Mouse (Mus musculus) hindbrain, embryonic 14.5 days (tissue): ENCODE data around the gene Col13a1. TPM values are rescaled to one million over a fixed set of nuclear protein-coding genes. Genes with fewer than 3 reads are reported as not detected.
A peak's percentile ranks its signal among the peaks of the same experiment; 100 is the strongest.

Source experiments
- ATAC-seq: fragments of 200-750 bp; cut with Nextera tagmentation; 2 replicates; pipeline ENCODE4 v1.8.0; 2017; ENCODE audit warnings: moderate number of reproducible peaks, mild to moderate bottlenecking, moderate TSS enrichment, moderate library complexity; ENCODE audit not compliant: low FRiP score
- DNase-seq: peaks from one replicate; pipeline ENCODE4 v3.0.0-alpha.2; 2015; ENCODE audit warnings: low spot score
- H3K27ac ChIP-seq: fragments of 300-500 bp; sonication (generic); 2 replicates; pipeline ENCODE4 v1.5.1; 2014; ENCODE audit warnings: mild to moderate bottlenecking, moderate library complexity
- H3K27me3 ChIP-seq: fragments of 300-500 bp; sonication (generic); 2 replicates; pipeline ENCODE4 v1.6.1; 2014; ENCODE audit warnings: mild to moderate bottlenecking, low read length, mixed read lengths; ENCODE audit not compliant: control insufficient read depth, insufficient read depth
- H3K36me3 ChIP-seq: fragments of 300-500 bp; sonication (generic); replicated peaks from 2 replicates; pipeline ENCODE4 v1.6.1; 2014; ENCODE audit not compliant: control insufficient read depth, insufficient read depth
- H3K4me1 ChIP-seq: fragments of 300-500 bp; sonication (generic); replicated peaks from 2 replicates; pipeline ENCODE4 v1.6.1; 2014; ENCODE audit warnings: antibody characterized with exemption, low read length, mixed read lengths; ENCODE audit not compliant: control insufficient read depth, insufficient read depth
- H3K4me2 ChIP-seq: fragments of 300-500 bp; sonication (generic); replicated peaks from 2 replicates; pipeline ENCODE4 v1.6.1; 2014; ENCODE audit warnings: mild to moderate bottlenecking, moderate library complexity
- H3K4me3 ChIP-seq: fragments of 300-500 bp; sonication (generic); replicated peaks from 2 replicates; pipeline ENCODE4 v1.5.1; 2014; ENCODE audit warnings: mild to moderate bottlenecking, low read length
- H3K9ac ChIP-seq: fragments of 300-500 bp; sonication (generic); 2 replicates; pipeline ENCODE4 v1.6.1; 2014
- H3K9me3 ChIP-seq: fragments of 300-500 bp; sonication (generic); 2 replicates; pipeline ENCODE4 v1.6.1; 2016; ENCODE audit warnings: low read length; ENCODE audit not compliant: control insufficient read depth
- WGBS: fragments of 180-500 bp; shearing (Covaris S2); extraction: QIAGEN DNeasy Blood & Tissue Kit; methylation state at CpG from one replicate; pipeline ENCODE4 v1.1.7; 2014; 5-methylcytosine and 5-hydroxymethylcytosine counted together
- polyA plus RNA-seq: library from polyadenylated mRNA; unstranded; fragments of >200 nt; fragmentation: Nextera tagmentation; extraction: Ambion mirVana; gene quantifications from 2 replicates; pipeline ENCODE4 v1.2.1, GENCODE M21; 2014

The Col13a1 gene
- polyA plus RNA-seq, 1 experiment from 2014 or later: 2.8 TPM

GRCm38 (mm10) chr10:61844475-61844874, 134.4 kb downstream of the Col13a1 start:
- no peak overlapping the region for H3K27ac ChIP-seq
- DNase-seq (no peak), ATAC-seq (no peak)
- H3K4me3 ChIP-seq: no peak overlapping the region
- no peak overlapping the region for H3K9ac ChIP-seq
- no peaks in the 10 kb centered on the region for H3K27me3 ChIP-seq
- no peaks in the 10 kb centered on the region for H3K36me3 ChIP-seq
- 74% methylated on average over 7 of the region's 7 CpGs for WGBS
- no peaks in the 10 kb centered on the region for H3K9me3 ChIP-seq
- H3K4me2 ChIP-seq: no peak overlapping the region
- no peaks in the 10 kb centered on the region for H3K4me1 ChIP-seq

- 89% methylated on average over 12 of the region's 12 CpGs for WGBS
- no peak for ATAC-seq
- DNase-seq: no peak
- H3K27me3 ChIP-seq: no peaks in the 10 kb centered on the region
- H3K4me3 ChIP-seq: no peak overlapping the region
- no peak overlapping the region for H3K4me2 ChIP-seq
- H3K9me3 ChIP-seq: no peaks in the 10 kb centered on the region
- H3K4me1 ChIP-seq: 0 out of 2 replicates have a peak, but pooled peaks cover 4% of the 10 kb centered on the region
- no peak overlapping the region for H3K9ac ChIP-seq
- no peaks in the 10 kb centered on the region for H3K36me3 ChIP-seq
- no peak overlapping the region for H3K27ac ChIP-seq
Measured at GRCm38 (mm10) chr10:61842261-61842660, 136.6 kb downstream of the Col13a1 start.

DNA sequence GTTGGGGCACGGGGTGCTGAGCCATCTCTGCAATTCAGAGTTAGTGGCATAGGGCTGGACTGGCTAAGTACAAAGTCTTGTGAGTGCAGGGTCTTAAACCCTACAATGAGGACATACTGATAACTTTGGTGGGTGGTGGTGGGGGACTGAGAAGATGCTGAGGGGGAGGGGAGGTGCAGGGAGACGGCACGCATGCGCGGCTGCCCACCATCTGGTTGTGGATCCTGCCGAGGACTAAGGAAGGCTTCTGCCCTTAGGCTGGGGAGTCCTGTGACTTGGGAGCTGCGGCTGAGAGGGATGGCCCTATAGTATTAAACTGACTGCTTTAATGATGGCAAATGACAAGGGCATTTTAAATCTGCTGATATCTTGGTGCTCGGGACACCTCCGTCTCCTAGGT, 139.6 kb downstream of the Col13a1 start:
- H3K4me2 ChIP-seq: no peak overlapping the region
- H3K4me3 ChIP-seq: no peak overlapping the region
- ATAC-seq (no peak), DNase-seq (no peak)
- 76% methylated on average over 9 of the region's 9 CpGs for WGBS
- H3K9ac ChIP-seq: no peak overlapping the region
- no peaks in the 10 kb centered on the region for H3K27me3 ChIP-seq
- H3K4me1 ChIP-seq: 0 out of 2 replicates have a peak, but pooled peaks cover 4% of the 10 kb centered on the region
- H3K27ac ChIP-seq: no peak overlapping the region
- H3K36me3 ChIP-seq: no peaks in the 10 kb centered on the region
- H3K9me3 ChIP-seq: no peaks in the 10 kb centered on the region

GRCm38 (mm10) chr10:61838769-61839168, 140.1 kb downstream of the Col13a1 start:
- H3K4me2 ChIP-seq: no peak overlapping the region
- ATAC-seq: peak; percentile 62; the same call in 1 of the 2 replicates
- no peak overlapping the region for H3K4me3 ChIP-seq
- no peaks in the 10 kb centered on the region for H3K27me3 ChIP-seq
- no peaks in the 10 kb centered on the region for H3K36me3 ChIP-seq
- H3K4me1 ChIP-seq: 0 out of 2 replicates have a peak, but pooled peaks cover 4% of the 10 kb centered on the region
- peak; percentile 89 for DNase-seq
- no peak overlapping the region for H3K27ac ChIP-seq
- 2% methylated on average over 6 of the region's 6 CpGs for WGBS
- no peaks in the 10 kb centered on the region for H3K9me3 ChIP-seq
- H3K9ac ChIP-seq: no peak overlapping the region

DNA sequence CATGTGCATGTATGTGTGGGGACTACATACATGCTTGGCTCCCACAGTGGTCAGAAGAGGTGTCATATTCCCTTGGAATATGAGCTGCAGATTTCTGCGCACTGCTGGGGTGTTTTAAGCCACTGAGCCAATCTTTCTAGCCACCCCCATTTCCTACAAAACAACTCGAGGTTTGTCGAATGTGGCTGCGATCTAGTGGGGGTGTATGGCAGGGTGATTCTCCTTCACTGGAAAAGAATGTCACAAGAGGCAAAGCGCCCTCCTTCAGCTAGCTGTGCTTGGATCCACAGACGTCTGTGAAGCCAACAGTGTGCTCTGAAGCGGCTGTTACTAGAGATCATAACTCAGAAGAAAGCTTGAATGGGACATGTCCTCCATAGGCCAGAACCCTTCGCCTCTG, 141.6 kb downstream of the Col13a1 start:
- no peak overlapping the region for H3K9ac ChIP-seq
- H3K4me1 ChIP-seq: 0 out of 2 replicates have a peak, but pooled peaks cover 4% of the 10 kb centered on the region
- ATAC-seq: no peak
- no peak overlapping the region for H3K27ac ChIP-seq
- no peak overlapping the region for H3K4me3 ChIP-seq
- WGBS: 79% methylated on average over 8 of the region's 8 CpGs
- H3K4me2 ChIP-seq: no peak overlapping the region
- no peak for DNase-seq
- H3K36me3 ChIP-seq: no peaks in the 10 kb centered on the region
- no peaks in the 10 kb centered on the region for H3K9me3 ChIP-seq
- H3K27me3 ChIP-seq: no peaks in the 10 kb centered on the region

DNA sequence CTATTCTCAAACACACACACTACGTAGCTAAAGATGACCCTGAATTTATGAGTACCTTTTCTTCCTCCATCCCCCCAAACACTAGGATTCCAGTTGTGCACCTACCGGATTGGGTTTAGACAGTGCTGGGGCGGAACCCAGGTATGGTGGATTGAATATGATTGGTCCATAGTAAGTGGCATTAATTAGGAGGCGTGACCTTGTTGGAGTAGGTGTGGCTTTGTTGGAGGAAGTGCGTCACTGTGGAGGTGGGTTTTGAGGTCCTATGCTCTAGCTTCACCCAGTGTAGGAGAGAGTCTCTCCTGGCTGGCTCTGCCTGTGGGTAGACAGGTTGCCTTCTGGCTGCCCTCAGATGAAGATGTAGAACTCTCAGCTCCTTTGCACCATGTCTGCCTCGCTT, 144.6 kb downstream of the Col13a1 start:
- no peaks in the 10 kb centered on the region for H3K9me3 ChIP-seq
- no peak overlapping the region for H3K4me2 ChIP-seq
- H3K4me3 ChIP-seq: no peak overlapping the region
- ATAC-seq (no peak), DNase-seq (no peak)
- H3K36me3 ChIP-seq: no peaks in the 10 kb centered on the region
- no peak overlapping the region for H3K27ac ChIP-seq
- no peaks in the 10 kb centered on the region for H3K27me3 ChIP-seq
- H3K9ac ChIP-seq: no peak overlapping the region
- 0 out of 2 replicates have a peak, but pooled peaks cover 4% of the 10 kb centered on the region for H3K4me1 ChIP-seq
- WGBS: 95% methylated on average over 6 of the region's 6 CpGs

GRCm38 (mm10) chr10:61832713-61833112, 146.2 kb downstream of the Col13a1 start:
- no peaks in the 10 kb centered on the region for H3K36me3 ChIP-seq
- ATAC-seq (no peak), DNase-seq (no peak)
- H3K4me1 ChIP-seq: no peaks in the 10 kb centered on the region
- no peak overlapping the region for H3K4me2 ChIP-seq
- H3K9ac ChIP-seq: no peak overlapping the region
- H3K4me3 ChIP-seq: no peak overlapping the region
- no peaks in the 10 kb centered on the region for H3K9me3 ChIP-seq
- 90% methylated on average over 11 of the region's 11 CpGs for WGBS
- H3K27me3 ChIP-seq: no peaks in the 10 kb centered on the region
- H3K27ac ChIP-seq: no peak overlapping the region

GRCm38 (mm10) chr10:61831741-61832140, 147.2 kb downstream of the Col13a1 start:
- no peak for DNase-seq
- Histone ChIP-seq H3K27me3 (no peaks in the 10 kb centered on the region), H3K9me3 (no peaks in the 10 kb centered on the region), H3K9ac (no peak overlapping the region), H3K4me1 (no peaks in the 10 kb centered on the region), H3K4me3 (no peak overlapping the region), H3K4me2 (no peak overlapping the region), H3K36me3 (no peaks in the 10 kb centered on the region), H3K27ac (no peak overlapping the region)
- ATAC-seq: no peak
- 92% methylated on average over 6 of the region's 6 CpGs for WGBS

- Histone ChIP-seq H3K27ac (no peak overlapping the region), H3K9me3 (no peaks in the 10 kb centered on the region), H3K36me3 (no peaks in the 10 kb centered on the region), H3K27me3 (no peaks in the 10 kb centered on the region), H3K4me2 (no peak overlapping the region), H3K4me3 (no peak overlapping the region), H3K4me1 (no peaks in the 10 kb centered on the region), H3K9ac (no peak overlapping the region)
- no peak for DNase-seq
- 81% methylated on average over 12 of the region's 12 CpGs for WGBS
- ATAC-seq: no peak
Measured at GRCm38 (mm10) chr10:61831251-61831650, 147.7 kb downstream of the Col13a1 start.

DNA sequence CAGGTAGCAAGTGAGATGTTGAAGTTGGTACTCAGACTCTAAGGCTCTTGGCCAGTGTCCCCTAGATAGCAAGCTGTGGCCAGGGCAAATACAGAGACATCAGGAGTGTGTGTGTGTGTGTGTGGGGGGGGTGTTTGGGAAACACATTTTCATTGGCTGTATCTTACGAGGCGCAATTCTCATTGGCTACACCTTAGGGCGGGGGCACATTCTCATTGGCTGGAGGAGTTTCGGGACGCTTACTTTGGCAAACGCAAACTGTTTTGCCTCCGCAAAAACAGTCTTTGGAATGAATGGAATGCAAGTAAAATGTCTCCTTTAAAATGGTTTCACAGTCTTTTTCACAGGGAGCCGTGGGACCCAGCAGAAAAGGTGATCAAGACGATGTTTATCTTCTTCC, 148.1 kb downstream of the Col13a1 start:
- Histone ChIP-seq H3K4me3 (no peak overlapping the region), H3K4me1 (no peaks in the 10 kb centered on the region), H3K4me2 (no peak overlapping the region), H3K9me3 (no peaks in the 10 kb centered on the region), H3K27ac (no peak overlapping the region), H3K36me3 (no peaks in the 10 kb centered on the region), H3K27me3 (no peaks in the 10 kb centered on the region), H3K9ac (no peak overlapping the region)
- 59% methylated on average over 9 of the region's 9 CpGs for WGBS
- ATAC-seq: no peak
- DNase-seq: no peak
